ENCODE assay signal across 19 mouse cellular contexts in genomic region chr5:139969151-139969948, GRCm38 (mm10).
DNase-seq lines count a peak whose midpoint lies in the region; ATAC-seq lines count a peak whose summit lies in the region.
"Had no signal": no experiment of that assay in that cellular context is flagged by ENCODE, and none has a peak within 500 bp of the region (broad histone marks: within the 10 kb centered on the region; RNA-seq: fewer than 3 reads in every experiment).

No protein-coding gene starts in this region.

- H3K36me3 ChIP-seq in kidney, embryonic 16.5 days (ENCODE audit: insufficient read depth, low read length): no peaks in the 10 kb centered on the region
- H3K36me3 ChIP-seq: G1E; heart, embryonic 13.5 days; limb, embryonic 13.5 days; liver, embryonic 13.5 days had no signal

- no peaks in the 10 kb centered on the region for H3K9me3 ChIP-seq in kidney, embryonic 16.5 days (ENCODE audit: low read length)
- H3K9me3 ChIP-seq: G1E; heart, embryonic 13.5 days; hindbrain, embryonic 13.5 days; limb, embryonic 13.5 days; liver, embryonic 13.5 days; megakaryocyte, embryonic 14.5 days had no signal

- H3K4me2 ChIP-seq in kidney, embryonic 16.5 days (replicated peaks; ENCODE audit: low read depth, low read length): no peak overlapping the region
- H3K4me2 ChIP-seq: heart, embryonic 13.5 days; hindbrain, embryonic 13.5 days; limb, embryonic 13.5 days; liver, embryonic 13.5 days had no signal

- H3K4me1 ChIP-seq in kidney, embryonic 16.5 days (ENCODE audit: insufficient read depth, low read length): no peaks in the 10 kb centered on the region
- H3K4me1 ChIP-seq: heart, embryonic 13.5 days; liver, embryonic 13.5 days had no signal

- no peak overlapping the region for H3K27ac ChIP-seq in kidney, embryonic 16.5 days (ENCODE audit: low read length)
- H3K27ac ChIP-seq: heart, adult 2 months; heart, embryonic 13.5 days; hindbrain, embryonic 13.5 days; layer of hippocampus, adult 2 months; limb, embryonic 13.5 days; liver, embryonic 13.5 days had no signal

- H3K27me3 ChIP-seq in kidney, embryonic 16.5 days (ENCODE audit: insufficient read depth, low read length): peaks cover 4% of the 10 kb centered on the region; the same call in 1 of the 2 replicates

- peak; percentile 39 to 55 for DNase-seq in kidney, postnatal 4 days
- peak; percentile 81 for DNase-seq in retina, adult 2 months (ENCODE audit: low read depth, low spot score)
- no peak for DNase-seq in retina, embryonic 14.5 days (ENCODE audit: low spot score)
- DNase-seq in NIH3T3 (ENCODE audit: low read depth): peak; percentile 32
- DNase-seq in retina, postnatal 7 days (ENCODE audit: low read depth, low spot score): peak; percentile 57
- DNase-seq in layer of hippocampus, adult 9-11 months: no peak
- DNase-seq: B cell, adult 2 months; gastrocnemius, postnatal 36 days; liver, embryonic 13.5 days; right cerebral cortex, postnatal 25 days had no signal

- no peak for ATAC-seq in kidney, embryonic 16.5 days (ENCODE audit: low FRiP score, low TSS enrichment)
- ATAC-seq: inflammation-experienced regulatory T-cells, adult 6 months had no signal

- H3K4me3 ChIP-seq in kidney, embryonic 16.5 days (ENCODE audit: low read length): no peak overlapping the region
- H3K4me3 ChIP-seq: heart, adult 2 months; heart, embryonic 13.5 days; hindbrain, embryonic 13.5 days; layer of hippocampus, adult 2 months; limb, embryonic 13.5 days; liver, embryonic 13.5 days had no signal

- no peak overlapping the region for H3K9ac ChIP-seq in kidney, embryonic 16.5 days (replicated peaks; ENCODE audit: low read length)
- H3K9ac ChIP-seq: heart, embryonic 13.5 days; hindbrain, embryonic 13.5 days; limb, embryonic 13.5 days; liver, embryonic 13.5 days had no signal

- WGBS in kidney, embryonic 16.5 days: 73% methylated on average over 14 of the region's 14 CpGs

Comparison
In these comparisons a context has a peak if more than half of its experiments do, and no peak if none do; other contexts are left out.
1. DNase-seq: peak in kidney, postnatal 4 days (2 of 2), retina, adult 2 months (single experiment), NIH3T3 (single experiment) and retina, postnatal 7 days (single experiment); none in retina, embryonic 14.5 days (single experiment) and layer of hippocampus, adult 9-11 months (single experiment).